Mouse (Mus musculus): Measurements from ENCODE around the gene Homez.

DNA sequence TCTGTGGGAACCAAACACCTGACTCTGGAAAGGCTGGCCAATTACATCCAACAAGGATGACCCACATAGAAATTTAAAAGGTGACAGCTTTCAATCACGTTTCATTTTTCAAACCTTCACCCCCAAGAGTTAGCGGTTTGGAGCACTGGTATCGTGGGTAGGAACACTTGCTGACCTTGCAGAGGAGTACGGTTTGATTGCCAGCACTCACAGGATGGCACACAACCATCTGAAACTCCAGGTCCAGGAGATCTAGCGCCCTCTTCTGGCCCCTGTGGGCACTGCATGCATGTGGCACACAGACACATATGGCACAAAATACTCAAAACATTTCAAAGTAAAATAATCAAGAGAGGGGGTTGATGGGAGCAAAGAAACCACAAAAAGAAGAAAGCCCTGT, 3.8 kb downstream of the Homez start:
- TF ChIP-seq CTCF (IDR thresholded peaks at IDR 0.05; ENCODE audit: low read depth) (peak; percentile 71), EP300 (IDR thresholded peaks at IDR 0.05; ENCODE audit: low read depth) (no peak)
